Mouse (Mus musculus) hindlimb bud, embryonic 11.5 days (tissue): ENCODE results near the gene Alg9.

Experiments
- DNase-seq: peaks from one replicate; pipeline ENCODE4 v3.0.0-alpha.2; 2012; ENCODE audit warnings: low read depth, low spot score; ENCODE audit errors: extremely low spot score

Alg9 gene

GRCm38 (mm10) chr9:50884093-50884492, 109.3 kb downstream of the Alg9 start:
- DNase-seq = no peak

GRCm38 (mm10) chr9:50884741-50885599, 110.2 kb downstream of the Alg9 start:
- no peak for DNase-seq

GRCm38 (mm10) chr9:50885600-50885987, 110.8 kb downstream of the Alg9 start:
- no peak for DNase-seq

DNA sequence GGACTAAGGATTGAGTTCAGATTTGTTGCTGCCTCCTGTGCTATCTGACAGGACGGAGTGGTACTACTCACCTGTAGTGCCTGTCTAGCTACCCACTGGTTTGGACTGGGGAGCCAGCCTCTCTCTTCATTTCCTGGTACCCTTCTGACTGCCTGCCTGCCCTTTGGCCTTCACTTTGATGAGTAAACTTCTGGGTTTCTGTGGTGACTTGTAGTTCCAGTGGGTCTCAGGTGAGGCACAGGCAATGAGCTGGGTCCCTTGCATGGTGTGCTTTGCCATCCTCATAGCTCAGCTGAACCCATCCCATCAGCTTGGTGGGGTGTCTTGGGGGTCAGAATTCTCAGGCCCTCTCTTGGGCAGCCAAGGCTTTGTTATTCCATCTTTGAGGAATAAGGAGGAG, 112.1 kb downstream of the Alg9 start:
- no peak for DNase-seq

- no peak for DNase-seq
Observed at GRCm38 (mm10) chr9:50887351-50887750, 112.5 kb downstream of the Alg9 start.

- no peak for DNase-seq
Observed at GRCm38 (mm10) chr9:50889211-50889610, 114.4 kb downstream of the Alg9 start.

DNA sequence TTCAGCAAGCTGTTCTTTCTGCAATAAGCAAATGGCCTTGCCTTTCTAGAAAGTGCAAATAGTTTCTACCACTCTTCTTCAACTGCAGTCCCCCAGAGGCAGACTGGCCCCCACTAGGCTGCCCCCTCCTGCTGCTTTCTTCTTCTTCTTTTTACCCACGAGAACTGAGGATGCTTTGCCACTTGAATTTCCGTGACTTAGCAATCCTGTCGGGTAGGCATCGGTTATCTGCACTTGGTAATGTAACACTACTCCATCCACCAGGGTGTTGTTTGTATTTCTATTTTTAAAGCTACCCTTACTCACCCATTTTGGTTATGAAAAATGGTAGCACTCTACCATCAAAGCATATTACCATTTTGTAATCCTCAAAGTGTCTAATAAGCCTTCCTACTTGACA, 115.1 kb downstream of the Alg9 start:
- DNase-seq = no peak

DNA sequence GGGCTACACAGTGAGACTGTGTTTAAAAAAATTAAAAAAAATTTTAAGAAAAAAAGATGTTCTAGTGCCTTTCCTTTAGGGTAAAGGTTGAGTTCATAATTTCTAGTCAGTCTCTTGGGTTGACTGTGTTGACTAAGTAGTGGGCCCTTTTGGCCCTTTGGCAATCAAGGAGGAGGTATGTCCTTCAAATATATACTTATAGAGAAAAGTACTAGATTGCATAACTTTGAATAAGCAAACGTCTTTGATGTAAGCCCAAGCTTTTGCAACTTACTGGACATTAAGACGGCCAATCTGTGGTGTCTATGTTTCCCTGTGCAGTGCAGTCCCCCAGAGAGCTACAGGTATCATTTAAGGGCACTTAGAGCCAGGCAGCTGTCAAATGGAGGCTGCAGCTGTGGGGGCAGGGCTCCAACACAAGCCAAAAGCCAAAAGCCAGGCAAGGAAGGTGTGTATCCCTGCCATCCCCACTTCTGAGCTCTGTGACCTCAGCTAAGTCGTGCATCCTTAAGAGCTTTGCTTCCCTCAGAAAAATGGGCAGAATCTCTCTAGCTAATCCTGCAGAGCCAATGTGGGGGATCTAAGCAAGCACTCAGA, 115.8 kb downstream of the Alg9 start:
- DNase-seq = no peak
